Mouse (Mus musculus): ENCODE results near the gene Ncdn.
A peak's percentile ranks its signal among the peaks of the same experiment; 100 is the strongest.

Gene Ncdn

GRCm38 (mm10) chr4:126752024-126752607, 1.1 kb downstream of the Ncdn start:
- peak; percentile 69 for DNase-seq

GRCm38 (mm10) chr4:126751556-126752023, 1.6 kb downstream of the Ncdn start:
- DNase-seq, result no peak

- no peak for DNase-seq
These were observed 2.2 kb downstream of the Ncdn start for GRCm38 (mm10) chr4:126750863-126751555.

GRCm38 (mm10) chr4:126750046-126750683, 3.1 kb downstream of the Ncdn start:
- DNase-seq, result no peak

- no peak for DNase-seq
These were observed 3.7 kb downstream of the Ncdn start for GRCm38 (mm10) chr4:126749553-126749952.

- no peak for DNase-seq
These were observed 4.9 kb downstream of the Ncdn start for GRCm38 (mm10) chr4:126748381-126748780.

GRCm38 (mm10) chr4:126746194-126746840, 6.9 kb downstream of the Ncdn start:
- DNase-seq, result no peak

- DNase-seq, result peak; percentile 77
These were observed 7.6 kb downstream of the Ncdn start for GRCm38 (mm10) chr4:126745506-126746193.

GRCm38 (mm10) chr4:126744831-126745230, 8.4 kb downstream of the Ncdn start:
- DNase-seq, result no peak

- peak; percentile 52 for DNase-seq
These were observed 9.5 kb downstream of the Ncdn start for GRCm38 (mm10) chr4:126743713-126744112.

- no peak for DNase-seq
These were observed 10.3 kb downstream of the Ncdn start for GRCm38 (mm10) chr4:126742976-126743375.

- DNase-seq, result peak; percentile 88
These were observed 11.8 kb downstream of the Ncdn start for GRCm38 (mm10) chr4:126741448-126741847.

- peak; percentile 37 for DNase-seq
These were observed 13.1 kb downstream of the Ncdn start for GRCm38 (mm10) chr4:126739966-126740676.

GRCm38 (mm10) chr4:126736001-126736414, 17.2 kb downstream of the Ncdn start, which contains the start of gene Tfap2e:
Gene Tfap2e (minus strand): TSS chr4:126736240.
- DNase-seq, result peak; percentile 83

- peak; percentile 38 for DNase-seq
These were observed 17.7 kb downstream of the Ncdn start for GRCm38 (mm10) chr4:126735382-126736000.

- peak; percentile 31 for DNase-seq
These were observed 18.4 kb downstream of the Ncdn start for GRCm38 (mm10) chr4:126734700-126735381.

GRCm38 (mm10) chr4:126734001-126734603, 19.1 kb downstream of the Ncdn start:
- DNase-seq, result no peak

- DNase-seq, result no peak
These were observed 20.5 kb downstream of the Ncdn start for GRCm38 (mm10) chr4:126732531-126733380.

GRCm38 (mm10) chr4:126732111-126732510, 21.1 kb downstream of the Ncdn start:
- DNase-seq, result no peak

GRCm38 (mm10) chr4:126707439-126707826, 45.8 kb downstream of the Ncdn start:
- no peak for DNase-seq
